Mouse (Mus musculus): ENCODE measurements around the gene Pld3.

Pld3 gene

DNA sequence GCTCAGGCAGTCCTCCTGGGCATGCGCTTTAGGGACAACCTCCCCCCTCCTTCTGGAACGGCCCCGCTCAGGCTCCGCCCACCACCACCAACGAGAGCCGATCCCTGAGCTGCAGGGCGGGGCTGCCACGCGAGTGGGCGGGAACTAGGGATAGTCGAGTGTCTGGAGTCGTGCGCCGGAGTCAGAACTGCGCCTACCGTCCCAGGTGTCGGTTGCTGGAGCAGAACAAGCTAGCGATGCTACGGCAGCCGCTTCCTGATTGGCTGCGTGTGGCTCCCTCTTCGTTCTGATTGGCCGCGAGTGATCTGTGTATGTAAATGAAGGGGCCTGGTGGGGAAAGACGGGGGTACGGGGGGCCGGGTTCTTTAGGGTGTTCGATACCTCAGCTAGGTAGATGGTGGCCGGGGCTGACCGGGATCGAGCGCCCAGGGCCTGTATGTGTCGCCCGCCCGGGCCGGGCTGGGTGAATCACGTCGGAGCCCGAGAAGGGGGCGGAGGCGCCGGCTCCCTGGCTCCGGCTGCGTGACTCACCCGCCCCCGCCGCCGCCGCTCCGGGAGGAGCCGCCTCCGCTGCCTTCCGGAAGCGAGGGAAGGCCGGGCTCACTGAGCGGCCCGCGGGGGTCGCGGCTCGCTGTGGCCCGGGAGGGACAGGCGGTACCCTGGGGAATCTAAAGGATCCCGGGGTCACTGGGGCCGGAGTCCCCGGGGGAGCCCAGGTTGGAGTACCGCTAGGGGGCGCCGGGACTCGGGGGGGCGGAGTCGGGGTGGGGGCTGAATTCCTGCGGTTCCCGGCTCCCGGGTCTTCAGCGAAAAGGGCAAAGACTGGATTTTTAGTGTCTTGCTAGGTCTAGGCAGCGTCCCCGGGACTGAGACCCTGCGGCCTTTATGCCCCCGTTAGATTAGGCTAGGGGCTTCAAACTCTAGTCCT lies 66.0 kb downstream of the Pld3 start, which contains the start of gene Sertad1:
Gene Sertad1, plus strand, starts transcription at position 141 of the 928 bp plus-strand sequence.
- peak; percentile 100 for DNase-seq (ENCODE audit: extremely low spot score)

DNA sequence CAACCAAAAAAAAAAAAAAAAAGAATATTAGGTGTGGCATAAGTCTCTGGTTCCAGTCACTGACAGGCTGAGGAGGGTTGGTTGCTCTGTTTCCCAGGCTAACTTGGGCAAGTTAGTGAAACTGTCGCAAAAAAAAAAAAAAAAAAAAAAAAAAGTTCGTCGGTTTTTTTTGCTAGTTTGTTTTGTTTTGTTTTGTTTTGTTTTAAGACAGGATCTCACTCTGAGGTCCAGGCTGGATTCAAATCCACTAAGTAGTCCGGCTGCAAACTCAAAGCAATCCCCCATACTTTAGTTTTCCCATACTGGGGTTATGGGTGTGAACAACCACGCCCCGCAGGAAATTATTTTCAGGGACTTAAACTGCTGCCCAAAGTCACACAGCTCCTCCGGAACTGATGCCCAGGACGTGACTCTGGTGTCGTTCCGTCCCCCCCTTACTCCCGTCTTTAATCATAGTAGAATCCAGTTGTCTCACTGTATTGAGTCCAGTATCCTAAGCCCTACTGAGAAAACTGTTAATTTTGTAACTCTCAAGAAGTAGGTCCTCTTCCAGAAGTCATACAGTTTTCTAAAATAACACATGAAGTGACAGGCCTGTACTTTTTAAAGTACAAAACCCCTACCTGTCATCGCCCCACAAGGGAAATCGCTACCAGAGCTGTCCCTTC lies 66.8 kb downstream of the Pld3 start:
- DNase-seq (ENCODE audit: extremely low spot score), result no peak

GRCm38 (mm10) chr7:27483860-27484259 lies 69.2 kb downstream of the Pld3 start:
- DNase-seq (ENCODE audit: extremely low spot score), result no peak
